Mouse (Mus musculus): ENCODE measurements around the gene Atp6v1g2.

- TF ChIP-seq CTCF (IDR thresholded peaks at IDR 0.05; ENCODE audit: borderline replicate concordance, extremely low read depth, insufficient read depth, insufficient read length) (no peak), POLR2A (IDR thresholded peaks at IDR 0.05; ENCODE audit: borderline replicate concordance, extremely low read depth, insufficient read depth, insufficient read length, poor library complexity, severe bottlenecking) (no peak)
These were observed at the start of gene Atp6v1g2 for GRCm38 (mm10) chr17:35233114-35233980.

All from brain, embryonic 14.5 days (tissue).